Mouse (Mus musculus) adrenal gland, postnatal 25 days (tissue): ENCODE data around the gene Zfp972. TPM values are rescaled to one million over a fixed set of nuclear protein-coding genes. Genes with fewer than 3 reads are reported as not detected.
"Not testable (repeated sequence)": the region's sequence is repeated elsewhere in the genome, so short reads cannot be mapped to it uniquely, and the experiment has no call there.

Source experiments
- DNase-seq: peaks from one replicate; pipeline ENCODE4 v3.0.0; 2021; ENCODE audit warnings: mixed read lengths
- long read RNA-seq: library from polyadenylated mRNA; stranded (forward); transcript quantifications from one replicate; pipeline ENCODE4 v2.0.0, GENCODE M21; 2021
- total RNA-seq: library from RNA; stranded (reverse); gene quantifications from 2 replicates; pipeline ENCODE4 v1.2.3, GENCODE M21; 2021

Zfp972 gene
- total RNA-seq: 5.0 and 7.1 TPM in 2 replicates
- long read RNA-seq: 0 reads

- DNase-seq: not testable (repeated sequence)
Observed at GRCm38 (mm10) chr2:177925563-177926103, at the start of gene Zfp972. Gene Zfp972 (minus strand): TSS chr2:177925613.

GRCm38 (mm10) chr2:177974814-177975213 lies 49.4 kb upstream of the Zfp972 start:
- DNase-seq: not testable (repeated sequence)

- DNase-seq: peak; percentile 65
Observed at GRCm38 (mm10) chr2:177957145-177957544, 31.7 kb upstream of the Zfp972 start, which contains the start of gene Gm14326. Gene Gm14326 (minus strand): TSS chr2:177957297.

- DNase-seq: peak; percentile 21
Observed at GRCm38 (mm10) chr2:177956734-177957133, 31.3 kb upstream of the Zfp972 start.

GRCm38 (mm10) chr2:177903276-177903675 lies 22.1 kb downstream of the Zfp972 start:
- DNase-seq: not testable (repeated sequence)

GRCm38 (mm10) chr2:177898171-177898570 lies 27.2 kb downstream of the Zfp972 start:
- DNase-seq: not testable (repeated sequence)

- DNase-seq: not testable (repeated sequence)
Observed at GRCm38 (mm10) chr2:177897046-177897578, 28.3 kb downstream of the Zfp972 start, which contains the start of gene Gm14327. Gene Gm14327 (plus strand): TSS chr2:177897096.

GRCm38 (mm10) chr2:177887743-177888142 lies 37.7 kb downstream of the Zfp972 start:
- not testable (repeated sequence) for DNase-seq

- not testable (repeated sequence) for DNase-seq
Observed at GRCm38 (mm10) chr2:177862254-177862653, 63.2 kb downstream of the Zfp972 start.

Other genes starting within 250 kb of the Zfp972 start
- gene Gm14322, start 166.3 kb downstream of the Zfp972 start, total RNA-seq: 40.9 and 46.0 TPM in 2 replicates
- gene Gm14325, start 85.3 kb downstream of the Zfp972 start, total RNA-seq: 97.3 and 197 TPM in 2 replicates
- gene Gm14327, start 28.5 kb downstream of the Zfp972 start, total RNA-seq: 5.4 and 5.6 TPM in 2 replicates
- gene Gm14326, start 31.7 kb upstream of the Zfp972 start, total RNA-seq: 27.4 and 36.1 TPM in 2 replicates
- gene Zfp971, start 97.7 kb upstream of the Zfp972 start, total RNA-seq: 28.5 and 30.8 TPM in 2 replicates
- gene Zfp931, start 152.9 kb upstream of the Zfp972 start, total RNA-seq: 39.0 and 39.5 TPM in 2 replicates
- gene Phactr3, start 193.4 kb upstream of the Zfp972 start, total RNA-seq: 0.57 and 1.8 TPM in 2 replicates